Comparison of ENCODE assay signal across 8 mouse cellular contexts in genomic region chr1:44584886-44585385, GRCm38 (mm10). TPM values are rescaled to one million over a fixed set of nuclear protein-coding genes. Genes with fewer than 3 reads are reported as not detected.
A peak's percentile ranks its signal among the peaks of the same experiment; 100 is the strongest.
DNase-seq lines count a peak whose midpoint lies in the region; ATAC-seq and TF ChIP-seq lines count a peak whose summit lies in the region.

No protein-coding gene starts in this region.

- H3K9me3 ChIP-seq in intestine, embryonic 16.5 days (ENCODE audit: control insufficient read depth, low read length): no peaks in the 10 kb centered on the region
- no peaks in the 10 kb centered on the region for H3K9me3 ChIP-seq in midbrain, embryonic 15.5 days

- H3K27ac ChIP-seq in cerebellum, adult 2 months (ENCODE audit: insufficient read depth, low read length): no peak overlapping the region
- no peak overlapping the region for H3K27ac ChIP-seq in intestine, embryonic 16.5 days (ENCODE audit: low read length)
- no peak overlapping the region for H3K27ac ChIP-seq in midbrain, embryonic 15.5 days

- H3K4me2 ChIP-seq in intestine, embryonic 16.5 days (ENCODE audit: low read depth, low read length): no peak overlapping the region
- H3K4me2 ChIP-seq in midbrain, embryonic 15.5 days: no peak overlapping the region

- no peaks in the 10 kb centered on the region; the same call in 1 of the 2 replicates for H3K4me1 ChIP-seq in cerebellum, adult 2 months (ENCODE audit: control insufficient read depth, insufficient read depth, low read length)
- no peaks in the 10 kb centered on the region for H3K4me1 ChIP-seq in intestine, embryonic 16.5 days (ENCODE audit: control insufficient read depth, insufficient read depth, low read length)
- peaks cover 4% of the 10 kb centered on the region; the same call in 1 of the 2 replicates for H3K4me1 ChIP-seq in midbrain, embryonic 15.5 days

- peak; percentile 89 for ATAC-seq in intestine, embryonic 16.5 days
- peak; percentile 75 for ATAC-seq in midbrain, embryonic 15.5 days (replicated peaks)

- WGBS in cerebellum, adult 2 months: 8% methylated on average over 3 of the region's 3 CpGs
- WGBS in intestine, embryonic 16.5 days: 6% methylated on average over 3 of the region's 3 CpGs
- 23% methylated on average over 3 of the region's 3 CpGs for WGBS in midbrain, embryonic 15.5 days

- no peak for TF ChIP-seq POLR2A in cerebellum, adult 2 months (IDR thresholded peaks at IDR 0.05; ENCODE audit: borderline replicate concordance, insufficient read depth, low read length)

- H3K9ac ChIP-seq in intestine, embryonic 16.5 days (ENCODE audit: low read depth, low read length): no peak overlapping the region
- H3K9ac ChIP-seq in midbrain, embryonic 15.5 days: no peak overlapping the region

- DNase-seq in cerebellum, adult 2 months: peak; percentile 4 to 6
- no peak for DNase-seq in cerebellum, adult 9-11 months
- DNase-seq in ovary, postnatal 36 days (ENCODE audit: low spot score): peak; percentile 7
- no peak for DNase-seq in ovary, postnatal 14 days (ENCODE audit: low spot score)
- DNase-seq in frontal cortex, postnatal 36 days (ENCODE audit: low spot score in 2 of 2): no peak
- no peak for DNase-seq in frontal cortex, adult 2 months (ENCODE audit: extremely low spot score in 1 of 2, low spot score in 1 of 2)

- no peak for TF ChIP-seq CTCF in cerebellum, adult 2 months (IDR thresholded peaks at IDR 0.05; ENCODE audit: borderline replicate concordance, insufficient read depth, low read depth, low read length)

- H3K4me3 ChIP-seq in cerebellum, adult 2 months (replicated peaks; ENCODE audit: insufficient read depth, low read depth, low read length): no peak overlapping the region
- no peak overlapping the region for H3K4me3 ChIP-seq in intestine, embryonic 16.5 days (ENCODE audit: low read length)
- no peak overlapping the region for H3K4me3 ChIP-seq in midbrain, embryonic 15.5 days

- H3K27me3 ChIP-seq in cerebellum, adult 2 months (ENCODE audit: control insufficient read depth, insufficient read depth, low read length): no peaks in the 10 kb centered on the region
- H3K27me3 ChIP-seq in intestine, embryonic 16.5 days (replicated peaks; ENCODE audit: control insufficient read depth, insufficient read depth, low read length): no peaks in the 10 kb centered on the region
- H3K27me3 ChIP-seq in midbrain, embryonic 15.5 days (replicated peaks): no peaks in the 10 kb centered on the region

- H3K36me3 ChIP-seq in intestine, embryonic 16.5 days (ENCODE audit: control insufficient read depth, insufficient read depth, low read length): no peaks in the 10 kb centered on the region
- no peaks in the 10 kb centered on the region for H3K36me3 ChIP-seq in midbrain, embryonic 15.5 days (replicated peaks)

RNA-seq across cellular contexts. Expression of gene Gulp1, which starts 33.6 kb away (rescaled TPM):
- polyA plus RNA-seq in cerebellum, adult 2 months (2012; rRNA removed): 2.7 and 3.2 TPM in 2 replicates
- polyA plus RNA-seq in intestine, embryonic 16.5 days (2015; fragmentation: Nextera tagmentation; extraction: Ambion mirVana): 10.8 and 11.6 TPM in 2 replicates
- 6.9 and 7.5 TPM in 2 replicates for polyA plus RNA-seq in midbrain, embryonic 15.5 days (2015; fragmentation: Nextera tagmentation; extraction: Ambion mirVana)
- 3.7 and 5.2 TPM in 2 replicates for polyA plus RNA-seq in frontal cortex, adult 2 months (2012; rRNA removed)

Comparison
In these comparisons a context has a peak if more than half of its experiments do, and no peak if none do; other contexts are left out.
1. DNase-seq: peak in cerebellum, adult 2 months (2 of 2) and ovary, postnatal 36 days (single experiment); none in cerebellum, adult 9-11 months (single experiment), ovary, postnatal 14 days (single experiment), frontal cortex, postnatal 36 days (0 of 2) and frontal cortex, adult 2 months (0 of 2).